Mouse (Mus musculus) limb, embryonic 11.5 days (tissue): Measurements from ENCODE around the gene Thsd7b. TPM values are rescaled to one million over a fixed set of nuclear protein-coding genes. Genes with fewer than 3 reads are reported as not detected.

ENCODE experiments used
- ATAC-seq: fragments of 200-750 bp; cut with Nextera tagmentation; 2 replicates; pipeline ENCODE4 v1.8.0; 2017; ENCODE audit warnings: low read depth; ENCODE audit not compliant: insufficient number of reproducible peaks, low FRiP score, low TSS enrichment
- DNase-seq: peaks from one replicate; pipeline ENCODE4 v3.0.0-alpha.2; 2015; ENCODE audit warnings: low spot score
- H3K27ac ChIP-seq: fragments of 300-500 bp; sonication (generic); replicated peaks from 2 replicates; pipeline ENCODE4 v1.5.1; 2014; ENCODE audit warnings: low read depth, mild to moderate bottlenecking, low read length
- H3K27me3 ChIP-seq: fragments of 300-500 bp; sonication (generic); 2 replicates; pipeline ENCODE4 v1.6.1; 2014; ENCODE audit warnings: mild to moderate bottlenecking, low read length, mixed read lengths; ENCODE audit not compliant: control insufficient read depth, insufficient read depth
- H3K36me3 ChIP-seq: fragments of 300-500 bp; sonication (generic); 2 replicates; pipeline ENCODE4 v1.6.1; 2014; ENCODE audit warnings: mild to moderate bottlenecking, low read length, moderate library complexity, mixed read lengths; ENCODE audit not compliant: control insufficient read depth, insufficient read depth
- H3K4me1 ChIP-seq: fragments of 300-500 bp; sonication (generic); 2 replicates; pipeline ENCODE4 v1.6.1; 2014; ENCODE audit warnings: low read length, mixed read lengths; ENCODE audit not compliant: control insufficient read depth, insufficient read depth
- H3K4me2 ChIP-seq: fragments of 300-500 bp; sonication (generic); 2 replicates; pipeline ENCODE4 v1.6.1; 2014; ENCODE audit warnings: low read depth, mild to moderate bottlenecking, moderate library complexity; ENCODE audit not compliant: severe bottlenecking
- H3K4me3 ChIP-seq: fragments of 300-500 bp; sonication (generic); 2 replicates; pipeline ENCODE4 v1.5.1; 2014; ENCODE audit warnings: low read depth, low read length
- H3K9ac ChIP-seq: fragments of 300-500 bp; sonication (generic); 2 replicates; pipeline ENCODE4 v1.6.1; 2014; ENCODE audit warnings: mild to moderate bottlenecking, low read length
- H3K9me3 ChIP-seq: fragments of 300-500 bp; sonication (generic); 2 replicates; pipeline ENCODE4 v1.6.1; 2016; ENCODE audit warnings: low read length; ENCODE audit not compliant: control insufficient read depth
- WGBS: fragments of 180-500 bp; shearing (Covaris S2); extraction: QIAGEN DNeasy Blood & Tissue Kit; methylation state at CpG from one replicate; pipeline ENCODE4 v1.1.7; 2014; 5-methylcytosine and 5-hydroxymethylcytosine counted together
- polyA plus RNA-seq: library from polyadenylated mRNA; unstranded; fragments of >200 nt; fragmentation: Nextera tagmentation; extraction: Ambion mirVana; gene quantifications from 2 replicates; pipeline ENCODE4 v1.2.1, GENCODE M21; 2014

The Thsd7b gene
- polyA plus RNA-seq, 1 experiment from 2014 or later, result 0.40 TPM

DNA sequence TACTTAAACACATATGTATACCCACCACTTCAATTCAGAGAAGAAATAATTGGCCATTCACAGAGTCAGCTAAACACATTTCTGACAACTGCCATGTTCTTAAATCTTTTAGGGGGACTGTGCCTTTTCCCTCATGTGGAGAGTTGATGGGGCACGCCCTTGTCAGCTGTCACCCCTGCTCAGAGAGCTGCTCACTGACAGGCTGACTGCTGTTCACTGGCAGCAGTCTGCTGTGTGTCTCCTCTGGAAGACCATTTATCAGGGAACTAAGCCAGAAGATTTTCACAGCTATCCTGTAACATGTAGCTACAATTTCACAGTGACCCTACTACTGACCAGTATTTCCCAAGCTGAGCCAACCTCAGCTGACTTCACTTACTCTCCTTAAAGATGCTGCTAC is 432.6 kb downstream of the Thsd7b start:
- Histone ChIP-seq H3K36me3 (no peaks in the 10 kb centered on the region), H3K27me3 (no peaks in the 10 kb centered on the region), H3K4me1 (no peaks in the 10 kb centered on the region), H3K4me2 (no peak overlapping the region), H3K27ac (no peak overlapping the region), H3K4me3 (no peak overlapping the region), H3K9ac (no peak overlapping the region), H3K9me3 (no peaks in the 10 kb centered on the region)
- ATAC-seq, result no peak
- WGBS, result 78% methylated on average over 1 of the region's 1 CpGs
- no peak for DNase-seq

- WGBS, result 96% methylated on average over 3 of the region's 3 CpGs
Measured at GRCm38 (mm10) chr1:129712706-129713105, 439.6 kb downstream of the Thsd7b start.

DNA sequence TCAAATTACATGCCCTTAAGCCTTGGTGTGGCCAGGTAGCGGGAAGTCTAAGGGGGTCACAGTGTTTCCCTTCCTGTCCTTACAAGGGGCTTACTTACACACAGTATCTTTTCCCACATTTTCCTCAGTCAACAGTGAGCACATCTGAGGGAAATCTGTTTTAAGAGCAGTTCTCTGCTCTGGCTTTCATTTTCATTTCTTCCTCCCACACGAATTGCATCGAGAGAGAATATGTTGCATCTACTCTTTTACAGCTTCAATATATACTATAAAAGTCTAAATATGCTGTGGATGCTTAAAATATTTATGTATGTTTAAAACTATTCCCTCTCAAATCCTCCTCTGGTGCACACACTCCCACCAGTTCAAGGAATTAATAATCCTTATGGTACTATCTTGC is 440.5 kb downstream of the Thsd7b start:
- Histone ChIP-seq H3K4me3 (no peak overlapping the region), H3K36me3 (no peaks in the 10 kb centered on the region), H3K27ac (no peak overlapping the region), H3K9ac (no peak overlapping the region), H3K4me2 (no peak overlapping the region), H3K4me1 (no peaks in the 10 kb centered on the region), H3K27me3 (no peaks in the 10 kb centered on the region), H3K9me3 (no peaks in the 10 kb centered on the region)
- WGBS, result 79% methylated on average over 3 of the region's 3 CpGs
- ATAC-seq, result no peak
- DNase-seq, result no peak

More at GRCm38 (mm10) chr1:129712706-129713105, 439.6 kb downstream of the Thsd7b start:
- no peaks in the 10 kb centered on the region for H3K36me3 ChIP-seq
- no peak for ATAC-seq
- no peak overlapping the region for H3K9ac ChIP-seq
- no peaks in the 10 kb centered on the region for H3K4me1 ChIP-seq
- H3K27ac ChIP-seq, result no peak overlapping the region
- DNase-seq, result no peak
- no peaks in the 10 kb centered on the region for H3K27me3 ChIP-seq
- H3K4me2 ChIP-seq, result no peak overlapping the region
- H3K4me3 ChIP-seq, result no peak overlapping the region
- H3K9me3 ChIP-seq, result no peaks in the 10 kb centered on the region

- Histone ChIP-seq H3K4me1 (no peaks in the 10 kb centered on the region), H3K9me3 (no peaks in the 10 kb centered on the region), H3K4me3 (no peak overlapping the region), H3K27me3 (no peaks in the 10 kb centered on the region), H3K4me2 (no peak overlapping the region), H3K36me3 (no peaks in the 10 kb centered on the region), H3K27ac (no peak overlapping the region), H3K9ac (no peak overlapping the region)
- ATAC-seq (0 out of 2 replicates have a peak, but pooled peaks have one; percentile 17), DNase-seq (no peak)
Measured at GRCm38 (mm10) chr1:129719592-129719991, 446.5 kb downstream of the Thsd7b start.

- Histone ChIP-seq H3K9ac (no peak overlapping the region), H3K36me3 (no peaks in the 10 kb centered on the region), H3K4me1 (no peaks in the 10 kb centered on the region), H3K27me3 (no peaks in the 10 kb centered on the region), H3K9me3 (no peaks in the 10 kb centered on the region), H3K27ac (no peak overlapping the region), H3K4me3 (no peak overlapping the region), H3K4me2 (no peak overlapping the region)
- DNase-seq, result no peak
- 85% methylated on average over 2 of the region's 2 CpGs for WGBS
- no peak for ATAC-seq
Measured at GRCm38 (mm10) chr1:129731991-129732390, 458.9 kb downstream of the Thsd7b start.

- 87% methylated on average over 3 of the region's 3 CpGs for WGBS
- ATAC-seq, result no peak
- no peaks in the 10 kb centered on the region for H3K27me3 ChIP-seq
Measured at GRCm38 (mm10) chr1:129747595-129747994, 474.5 kb downstream of the Thsd7b start.

DNA sequence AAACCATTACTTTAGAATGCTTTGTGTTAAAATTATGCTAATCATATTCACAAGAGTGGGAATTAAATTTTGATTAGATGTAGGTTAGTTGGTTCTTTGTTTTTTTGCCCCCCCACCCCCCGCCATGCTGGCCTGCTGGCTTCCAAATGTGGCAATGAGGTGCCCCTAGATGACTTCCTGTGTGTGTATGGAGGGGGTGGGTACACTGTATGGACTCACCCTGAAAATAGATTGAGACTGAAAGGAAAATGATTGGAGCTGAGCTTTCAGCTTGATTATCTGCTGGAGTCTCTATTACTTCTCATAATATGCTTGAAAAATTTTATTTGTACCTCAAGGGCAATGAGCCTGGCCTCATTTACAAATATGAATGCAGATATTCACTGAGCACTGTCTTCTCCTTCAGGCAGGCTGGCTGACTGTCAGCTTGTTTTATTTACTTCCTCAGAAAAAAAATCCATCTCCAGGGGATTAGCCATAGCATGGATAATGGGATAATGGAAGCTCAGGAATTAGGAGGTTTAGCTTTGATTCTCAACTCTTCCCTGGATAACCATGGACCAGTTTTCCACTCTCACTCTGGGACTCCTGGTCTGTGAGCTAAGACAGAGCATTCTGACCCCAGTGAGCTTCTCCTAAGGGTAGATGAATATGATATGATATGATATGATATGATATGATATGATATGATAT is 483.6 kb downstream of the Thsd7b start:
- H3K36me3 ChIP-seq, result no peaks in the 10 kb centered on the region
- no peaks in the 10 kb centered on the region for H3K27me3 ChIP-seq
- H3K4me2 ChIP-seq, result no peak overlapping the region
- ATAC-seq (no peak), DNase-seq (no peak)
- H3K4me1 ChIP-seq, result no peaks in the 10 kb centered on the region
- no peak overlapping the region for H3K4me3 ChIP-seq
- no peak overlapping the region for H3K9ac ChIP-seq
- WGBS, result 73% methylated on average over 1 of the region's 1 CpGs
- H3K9me3 ChIP-seq, result no peaks in the 10 kb centered on the region
- no peak overlapping the region for H3K27ac ChIP-seq

More at GRCm38 (mm10) chr1:129747595-129747994, 474.5 kb downstream of the Thsd7b start:
- H3K36me3 ChIP-seq, result no peaks in the 10 kb centered on the region
- no peak overlapping the region for H3K4me2 ChIP-seq
- H3K9ac ChIP-seq, result no peak overlapping the region
- no peaks in the 10 kb centered on the region for H3K9me3 ChIP-seq
- DNase-seq, result no peak
- no peaks in the 10 kb centered on the region for H3K4me1 ChIP-seq
- no peak overlapping the region for H3K4me3 ChIP-seq
- H3K27ac ChIP-seq, result no peak overlapping the region

GRCm38 (mm10) chr1:129759003-129759402 is 485.9 kb downstream of the Thsd7b start:
- ATAC-seq, result no peak
- Histone ChIP-seq H3K4me1 (no peaks in the 10 kb centered on the region), H3K27ac (no peak overlapping the region), H3K4me3 (no peak overlapping the region), H3K9ac (no peak overlapping the region), H3K9me3 (no peaks in the 10 kb centered on the region), H3K36me3 (no peaks in the 10 kb centered on the region), H3K4me2 (no peak overlapping the region), H3K27me3 (no peaks in the 10 kb centered on the region)
- no peak for DNase-seq
- WGBS, result 81% methylated on average over 1 of the region's 1 CpGs

GRCm38 (mm10) chr1:129761234-129761633 is 488.1 kb downstream of the Thsd7b start:
- no peak overlapping the region for H3K4me3 ChIP-seq
- H3K4me2 ChIP-seq, result no peak overlapping the region
- WGBS, result 76% methylated on average over 1 of the region's 1 CpGs
- no peak for DNase-seq
- H3K9ac ChIP-seq, result no peak overlapping the region
- H3K9me3 ChIP-seq, result no peaks in the 10 kb centered on the region
- H3K4me1 ChIP-seq, result no peaks in the 10 kb centered on the region
- no peaks in the 10 kb centered on the region for H3K36me3 ChIP-seq
- H3K27me3 ChIP-seq, result no peaks in the 10 kb centered on the region
- no peak for ATAC-seq
- H3K27ac ChIP-seq, result no peak overlapping the region
